Mouse (Mus musculus) neural tube, postnatal 0 days (tissue): ENCODE data around the gene Gm45521. TPM values are rescaled to one million over a fixed set of nuclear protein-coding genes. Genes with fewer than 3 reads are reported as not detected.

Source experiments
- polyA plus RNA-seq: library from polyadenylated mRNA; unstranded; fragments of >200 nt; fragmentation: Nextera tagmentation; extraction: Ambion mirVana; gene quantifications from 2 replicates; pipeline ENCODE4 v1.2.1, GENCODE M21; 2015

The Gm45521 gene
- not detected in 2 replicates for polyA plus RNA-seq

DNA sequence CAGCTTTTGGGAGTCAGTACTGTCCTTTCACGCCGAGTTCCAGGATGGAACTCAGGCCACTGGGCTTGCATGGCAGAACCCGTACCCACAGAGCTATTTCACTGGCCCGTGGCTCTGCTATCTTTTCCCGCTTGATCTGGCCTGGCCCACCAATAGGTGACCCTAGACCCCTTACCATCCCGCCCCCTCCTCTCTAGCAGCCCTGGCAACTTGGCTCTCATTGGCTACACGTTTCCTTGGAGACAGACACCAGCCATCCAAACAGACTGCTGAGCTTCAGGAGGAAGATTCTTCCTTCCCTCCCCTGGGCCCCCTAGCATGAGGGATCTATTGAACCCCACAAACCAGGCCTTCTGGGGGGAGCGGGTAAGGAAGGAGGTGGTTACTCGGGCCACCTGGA, at the start of gene Gm45521:
Gm45521 (plus strand) TSS at position 240 of the 400 bp plus-strand sequence.

DNA sequence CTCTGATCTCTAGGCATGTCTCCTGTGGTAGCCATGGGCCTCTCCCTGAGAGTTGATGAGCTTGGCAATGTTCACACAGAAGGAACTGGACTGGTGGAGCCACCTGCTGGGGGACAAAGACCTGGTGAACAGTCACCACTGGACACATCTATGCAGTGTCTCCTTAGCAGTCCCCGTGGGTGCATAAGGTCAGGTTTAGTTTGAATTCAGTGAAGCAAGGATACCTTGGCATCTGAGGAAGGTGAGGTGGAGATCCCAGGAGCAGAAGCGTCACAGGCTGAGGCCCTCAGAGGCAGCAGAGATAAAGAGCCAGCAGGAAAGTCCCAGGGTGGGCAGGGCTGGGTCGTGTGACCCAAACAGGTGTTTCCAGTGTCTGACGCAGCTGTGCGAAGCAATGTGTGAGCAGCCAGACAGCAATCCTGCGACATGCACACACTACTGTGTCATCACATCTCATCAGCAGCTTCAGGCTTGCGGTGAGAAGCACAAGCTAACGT, 37.2 kb downstream of the Gm45521 start, which contains the start of gene Dnase1l3:
Dnase1l3 (minus strand) TSS at position 303 of the 497 bp plus-strand sequence.

DNA sequence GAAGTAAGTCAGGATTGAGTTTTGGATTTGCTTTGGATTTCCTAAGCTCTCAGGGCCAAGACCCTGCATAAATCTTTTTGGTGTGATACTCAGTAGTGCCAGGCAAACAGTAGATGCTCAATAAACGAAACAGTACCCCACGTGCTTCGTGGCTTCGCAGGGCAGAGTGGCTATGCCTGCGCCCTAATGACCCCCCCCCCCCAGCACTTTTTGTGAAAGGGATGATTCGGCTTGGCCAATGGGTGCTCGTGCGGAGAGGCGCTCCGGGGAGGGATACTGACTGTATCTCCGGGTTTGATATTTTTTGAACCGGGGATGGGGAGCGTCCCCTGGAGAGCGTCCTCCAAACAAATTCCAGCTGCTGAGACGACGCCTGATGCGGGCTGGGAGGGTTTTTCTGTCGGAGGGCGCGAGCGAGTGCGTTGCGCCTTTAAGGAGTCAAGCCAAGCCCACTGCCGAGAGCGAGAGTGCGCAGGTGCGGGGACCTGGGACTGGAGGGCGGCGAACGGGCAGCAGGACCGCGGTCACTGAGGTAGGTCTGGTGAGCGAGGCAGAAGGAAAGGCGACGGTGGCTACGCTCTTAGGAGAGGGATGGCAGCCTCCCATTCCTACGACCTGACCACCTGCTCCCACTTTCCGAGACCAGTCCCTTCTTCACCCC, 45.5 kb downstream of the Gm45521 start, which contains the start of gene Abhd6:
Abhd6 (plus strand) TSS at position 471 of the 661 bp plus-strand sequence.

Other genes with a start within 250 kb of the Gm45521 start
- 0.62 TPM in 1 of 2 replicates, not detected in the other for gene Gm26661, start 165.7 kb upstream of the Gm45521 start, polyA plus RNA-seq
- gene Flnb, start 139.3 kb upstream of the Gm45521 start, polyA plus RNA-seq, result 4.4 and 4.9 TPM in 2 replicates
- 0.13 TPM in 1 of 2 replicates, not detected in the other for gene Dnase1l3, start 37.3 kb downstream of the Gm45521 start, polyA plus RNA-seq
- gene Abhd6, start 45.6 kb downstream of the Gm45521 start, polyA plus RNA-seq, result 40.8 and 42.7 TPM in 2 replicates
- 40.9 and 41.8 TPM in 2 replicates for gene Rpp14, start 123.1 kb downstream of the Gm45521 start, polyA plus RNA-seq
- 57.0 and 62.8 TPM in 2 replicates for gene Pxk, start 140.9 kb downstream of the Gm45521 start, polyA plus RNA-seq
- gene Pdhb, start 215.7 kb downstream of the Gm45521 start, polyA plus RNA-seq, result 308 and 312 TPM in 2 replicates